Mouse (Mus musculus): Measurements from ENCODE around the gene Calcrl. TPM values are rescaled to one million over a fixed set of nuclear protein-coding genes. Genes with fewer than 3 reads are reported as not detected.

The Calcrl gene
- polyA plus RNA-seq, 1 experiment from 2014 or later: 12.9 TPM

DNA sequence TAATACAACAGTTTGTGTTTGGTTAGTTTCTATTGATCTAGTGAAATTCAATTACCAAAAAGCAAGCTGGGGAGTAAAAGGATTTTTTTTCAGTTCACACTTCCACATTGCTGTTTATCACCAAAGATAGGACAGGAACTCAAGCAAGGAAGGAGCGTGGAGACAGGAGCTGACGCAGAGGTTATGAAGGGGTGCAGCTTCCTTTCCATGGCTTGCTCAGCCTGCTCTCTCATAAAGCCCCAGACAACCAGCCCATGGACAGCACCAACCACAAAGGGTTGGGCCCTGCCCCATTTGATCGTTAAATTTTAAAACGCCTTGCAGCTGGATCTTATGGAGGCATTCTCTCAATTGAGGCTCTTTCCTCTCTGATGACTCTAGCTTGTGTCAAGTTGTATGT lies 69.9 kb downstream of the Calcrl start:
- Histone ChIP-seq H3K9me3 (no peaks in the 10 kb centered on the region), H3K36me3 (no peaks in the 10 kb centered on the region), H3K4me3 (no peak overlapping the region), H3K4me1 (replicated peaks) (no peaks in the 10 kb centered on the region), H3K27ac (no peak overlapping the region), H3K27me3 (ENCODE audit: insufficient read depth, poor library complexity, severe bottlenecking) (no peaks in the 10 kb centered on the region)
- 86% methylated on average over 4 of the region's 4 CpGs for WGBS
- DNase-seq (ENCODE audit: low spot score): no peak

DNA sequence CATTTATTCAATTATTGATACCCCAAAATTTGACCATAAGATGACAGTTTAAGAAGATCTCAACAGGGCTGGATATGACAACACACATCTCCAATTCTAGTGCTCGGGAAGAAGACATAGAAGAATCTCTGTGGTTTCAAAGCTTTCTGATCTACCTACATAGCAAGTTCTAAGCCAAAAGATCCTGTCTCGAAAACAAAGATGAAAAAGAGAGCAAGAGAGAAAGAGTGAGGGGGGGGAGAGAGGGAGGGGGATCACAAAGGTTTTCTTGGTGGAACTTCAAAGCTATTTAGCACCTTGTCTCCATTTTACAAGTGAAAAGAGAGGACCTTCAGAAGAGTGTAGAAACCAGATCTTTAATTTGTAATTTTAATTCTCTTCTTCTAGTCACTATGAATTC lies 77.8 kb downstream of the Calcrl start:
- H3K36me3 ChIP-seq: no peaks in the 10 kb centered on the region
- H3K4me1 ChIP-seq (replicated peaks): no peaks in the 10 kb centered on the region
- no peaks in the 10 kb centered on the region for H3K27me3 ChIP-seq (ENCODE audit: insufficient read depth, poor library complexity, severe bottlenecking)
- WGBS: 73% methylated on average over 2 of the region's 2 CpGs
- no peak for DNase-seq (ENCODE audit: low spot score)
- H3K27ac ChIP-seq: no peak overlapping the region
- H3K9me3 ChIP-seq: no peaks in the 10 kb centered on the region
- no peak overlapping the region for H3K4me3 ChIP-seq

GRCm38 (mm10) chr2:84343756-84344155 lies 81.5 kb downstream of the Calcrl start:
- Histone ChIP-seq H3K4me3 (no peak overlapping the region), H3K9me3 (no peaks in the 10 kb centered on the region), H3K27me3 (ENCODE audit: insufficient read depth, poor library complexity, severe bottlenecking) (no peaks in the 10 kb centered on the region), H3K4me1 (replicated peaks) (no peaks in the 10 kb centered on the region), H3K36me3 (no peaks in the 10 kb centered on the region), H3K27ac (no peak overlapping the region)
- 66% methylated on average over 2 of the region's 2 CpGs for WGBS
- DNase-seq (ENCODE audit: low spot score): no peak

DNA sequence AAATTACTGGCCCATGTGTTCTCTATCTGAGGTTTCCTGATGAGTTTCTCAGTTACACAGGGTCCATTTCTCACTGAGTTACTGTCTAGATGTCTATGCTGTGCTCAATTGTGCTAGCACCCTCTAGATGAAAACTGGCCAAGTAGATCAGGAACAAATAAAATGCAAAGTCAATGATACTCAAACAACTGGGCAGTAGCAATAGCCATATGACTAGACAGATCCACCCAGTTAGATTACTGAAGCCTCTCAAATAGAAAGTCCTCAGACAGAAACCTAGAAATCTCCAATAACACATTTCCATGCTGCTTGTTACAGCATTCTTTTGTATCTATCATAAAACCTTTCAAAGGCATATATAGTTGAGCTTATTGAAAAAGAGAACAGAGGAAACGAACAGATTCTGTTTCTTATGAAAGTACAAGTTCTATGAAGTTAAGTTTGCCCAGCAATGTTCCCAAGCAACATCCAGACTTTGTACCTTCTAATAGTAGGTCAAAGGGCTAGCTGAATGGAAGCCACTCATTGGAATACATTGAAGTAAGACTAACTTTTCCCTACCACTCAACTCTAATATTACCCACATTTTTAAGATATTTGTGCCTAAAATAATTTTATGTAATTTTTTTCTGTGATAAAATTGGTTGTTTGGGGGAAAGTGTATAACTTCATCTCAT lies 87.3 kb downstream of the Calcrl start:
- Histone ChIP-seq H3K27ac (no peak overlapping the region), H3K36me3 (no peaks in the 10 kb centered on the region), H3K4me1 (replicated peaks) (no peaks in the 10 kb centered on the region), H3K9me3 (no peaks in the 10 kb centered on the region), H3K4me3 (no peak overlapping the region), H3K27me3 (ENCODE audit: insufficient read depth, poor library complexity, severe bottlenecking) (no peaks in the 10 kb centered on the region)
- no peak for DNase-seq (ENCODE audit: low spot score)
- 81% methylated on average over 1 of the region's 1 CpGs for WGBS

- Histone ChIP-seq H3K27ac (no peak overlapping the region), H3K4me3 (no peak overlapping the region), H3K9me3 (no peaks in the 10 kb centered on the region), H3K27me3 (ENCODE audit: insufficient read depth, poor library complexity, severe bottlenecking) (no peaks in the 10 kb centered on the region), H3K36me3 (no peaks in the 10 kb centered on the region), H3K4me1 (replicated peaks) (no peaks in the 10 kb centered on the region)
- DNase-seq (ENCODE audit: low spot score): no peak
- WGBS: 85% methylated on average over 4 of the region's 4 CpGs
These were observed 88.9 kb downstream of the Calcrl start for GRCm38 (mm10) chr2:84336331-84336730.

DNA sequence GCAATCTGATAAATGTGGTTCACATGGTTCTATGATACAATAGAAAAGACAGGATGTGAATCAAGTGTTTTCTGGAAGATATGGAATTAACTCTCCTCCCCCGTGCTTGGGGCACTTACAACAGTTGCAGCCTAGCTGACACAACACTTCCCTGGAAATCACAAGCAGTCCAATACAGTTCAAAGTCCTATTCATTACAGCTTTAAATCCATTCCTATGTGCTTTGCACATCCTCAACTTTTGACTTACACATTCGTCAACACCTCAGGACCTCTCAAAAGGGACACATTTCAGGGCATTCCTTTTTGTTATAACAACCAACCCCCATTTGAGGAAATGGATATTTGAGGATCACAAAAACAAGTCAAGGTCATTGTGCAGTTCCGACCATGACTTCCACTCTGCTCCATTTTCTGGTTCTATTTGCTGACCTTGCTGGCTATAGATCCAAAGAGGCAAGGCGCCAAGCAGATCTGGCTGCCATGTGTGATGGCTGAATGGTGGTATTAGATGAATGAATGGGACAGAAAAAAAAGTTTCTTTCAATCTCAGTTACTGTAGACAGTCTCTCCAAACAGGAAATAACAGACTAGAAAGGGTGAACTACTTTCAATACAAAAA lies 108.9 kb downstream of the Calcrl start:
- Histone ChIP-seq H3K4me1 (replicated peaks) (no peaks in the 10 kb centered on the region), H3K27me3 (ENCODE audit: insufficient read depth, poor library complexity, severe bottlenecking) (no peaks in the 10 kb centered on the region), H3K9me3 (no peaks in the 10 kb centered on the region), H3K36me3 (no peaks in the 10 kb centered on the region), H3K4me3 (no peak overlapping the region), H3K27ac (no peak overlapping the region)
- DNase-seq (ENCODE audit: low spot score): no peak
- 80% methylated on average over 4 of the region's 4 CpGs for WGBS

GRCm38 (mm10) chr2:84296517-84296916 lies 128.7 kb downstream of the Calcrl start:
- Histone ChIP-seq H3K4me3 (no peak overlapping the region), H3K9me3 (no peaks in the 10 kb centered on the region), H3K4me1 (replicated peaks) (no peaks in the 10 kb centered on the region), H3K27ac (no peak overlapping the region), H3K27me3 (ENCODE audit: insufficient read depth, poor library complexity, severe bottlenecking) (no peaks in the 10 kb centered on the region), H3K36me3 (no peaks in the 10 kb centered on the region)
- 53% methylated on average over 5 of the region's 5 CpGs for WGBS
- DNase-seq (ENCODE audit: low spot score): no peak

DNA sequence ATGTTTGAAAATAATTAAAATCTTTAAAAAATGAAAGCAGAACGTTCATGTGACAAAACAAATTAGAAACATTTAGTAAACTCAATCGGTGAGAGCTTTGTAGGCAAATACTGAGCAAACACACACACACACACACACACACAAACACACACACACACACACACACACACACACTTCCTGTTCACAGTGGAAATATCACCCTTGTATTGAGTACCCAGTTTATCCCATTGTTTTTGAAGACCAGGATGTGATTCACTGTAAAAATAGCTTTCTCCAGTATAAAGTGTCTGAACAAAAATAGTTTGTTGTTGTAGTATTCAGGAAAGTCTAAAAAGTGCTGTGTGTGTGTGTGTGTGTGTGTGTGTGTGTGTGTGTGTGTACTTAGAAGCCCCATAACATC lies 130.1 kb downstream of the Calcrl start:
- H3K36me3 ChIP-seq: no peaks in the 10 kb centered on the region
- H3K4me3 ChIP-seq: no peak overlapping the region
- no peak overlapping the region for H3K27ac ChIP-seq
- no peaks in the 10 kb centered on the region for H3K27me3 ChIP-seq (ENCODE audit: insufficient read depth, poor library complexity, severe bottlenecking)
- no peak for DNase-seq (ENCODE audit: low spot score)
- no peaks in the 10 kb centered on the region for H3K9me3 ChIP-seq
- 84% methylated on average over 2 of the region's 2 CpGs for WGBS
- H3K4me1 ChIP-seq (replicated peaks): no peaks in the 10 kb centered on the region

- 64% methylated on average over 2 of the region's 2 CpGs for WGBS
These were observed 130.6 kb downstream of the Calcrl start for GRCm38 (mm10) chr2:84294611-84295010.

GRCm38 (mm10) chr2:84292351-84293000 lies 132.7 kb downstream of the Calcrl start:
- no peaks in the 10 kb centered on the region for H3K9me3 ChIP-seq
- no peaks in the 10 kb centered on the region for H3K27me3 ChIP-seq (ENCODE audit: insufficient read depth, poor library complexity, severe bottlenecking)
- no peak overlapping the region for H3K4me3 ChIP-seq
- DNase-seq (ENCODE audit: low spot score): no peak
- 97% methylated on average over 4 of the region's 4 CpGs for WGBS
- no peaks in the 10 kb centered on the region for H3K36me3 ChIP-seq
- H3K27ac ChIP-seq: no peak overlapping the region
- no peaks in the 10 kb centered on the region for H3K4me1 ChIP-seq (replicated peaks)

More at GRCm38 (mm10) chr2:84294611-84295010, 130.6 kb downstream of the Calcrl start:
- H3K9me3 ChIP-seq: no peaks in the 10 kb centered on the region
- H3K4me1 ChIP-seq (replicated peaks): no peaks in the 10 kb centered on the region
- H3K27ac ChIP-seq: no peak overlapping the region
- H3K27me3 ChIP-seq (ENCODE audit: insufficient read depth, poor library complexity, severe bottlenecking): no peaks in the 10 kb centered on the region
- no peak overlapping the region for H3K4me3 ChIP-seq
- DNase-seq (ENCODE audit: low spot score): no peak
- H3K36me3 ChIP-seq: no peaks in the 10 kb centered on the region

DNA sequence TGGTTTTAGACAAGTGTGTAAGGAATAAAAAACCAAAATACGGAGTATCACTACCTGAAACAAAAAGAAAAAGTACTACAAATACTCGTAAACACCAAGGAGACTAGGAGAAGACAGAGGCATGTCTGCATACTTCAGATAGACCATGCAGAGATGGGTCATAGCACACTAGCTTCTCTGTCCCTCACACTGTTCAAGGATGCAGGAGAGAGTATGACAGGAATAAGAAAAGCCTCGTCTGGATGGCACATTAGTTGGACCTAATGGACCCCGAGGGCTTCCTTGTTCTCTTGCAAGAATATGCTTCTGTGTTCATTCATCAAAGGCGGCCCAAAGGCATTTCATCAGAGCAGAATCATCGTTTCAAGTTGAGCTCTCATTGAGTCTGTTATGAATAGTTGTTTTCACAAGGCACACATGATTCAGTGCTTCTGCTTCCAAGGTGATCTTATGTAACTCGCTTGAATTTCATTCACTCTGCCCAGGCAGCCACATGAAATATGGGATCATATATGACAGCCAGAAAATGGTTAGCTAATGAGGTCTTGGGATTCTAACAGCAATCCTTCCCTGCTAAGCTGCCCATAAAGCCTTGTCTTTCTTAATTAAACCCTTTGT lies 136.2 kb downstream of the Calcrl start:
- no peak for DNase-seq (ENCODE audit: low spot score)
- H3K4me3 ChIP-seq: no peak overlapping the region
- 80% methylated on average over 7 of the region's 7 CpGs for WGBS
- H3K27me3 ChIP-seq (ENCODE audit: insufficient read depth, poor library complexity, severe bottlenecking): no peaks in the 10 kb centered on the region
- no peak overlapping the region for H3K27ac ChIP-seq
- no peaks in the 10 kb centered on the region for H3K9me3 ChIP-seq
- no peaks in the 10 kb centered on the region for H3K36me3 ChIP-seq
- H3K4me1 ChIP-seq (replicated peaks): no peaks in the 10 kb centered on the region

Data from hindbrain, embryonic 10.5 days (tissue).